Mouse (Mus musculus) heart, adult 10 weeks (tissue): ENCODE results near the gene Tnfaip8l3. TPM values are rescaled to one million over a fixed set of nuclear protein-coding genes. Genes with fewer than 3 reads are reported as not detected.

Experiments
- polyA plus RNA-seq: library from polyadenylated mRNA; stranded (reverse); fragments of 350-450 nt; fragmentation: Illumina TruSeq; extraction: RNeasy Lipid Tissue Mini Kit (QIAGEN cat#74804); gene quantifications from one replicate; pipeline ENCODE4 v1.2.3, GENCODE M21; 2014; ENCODE audit warnings: low read depth, low replicate concordance

Gene Tnfaip8l3
- polyA plus RNA-seq, result 0.31 TPM

GRCm38 (mm10) chr9:54068032-54068649, at the start of gene Tnfaip8l3:
Gene Tnfaip8l3, minus strand, starts transcription at chr9:54068388.

GRCm38 (mm10) chr9:53975122-53975518, 93.1 kb downstream of the Tnfaip8l3 start, which contains the start of gene Elmod1:
Gene Elmod1, minus strand, starts transcription at chr9:53975301.

Other genes with a start within 250 kb of the Tnfaip8l3 start
- gene Sln, start 218.2 kb downstream of the Tnfaip8l3 start, polyA plus RNA-seq, result 237 TPM
- not detected for gene Elmod1, start 93.1 kb downstream of the Tnfaip8l3 start, polyA plus RNA-seq
- gene Cyp19a1, start 199.7 kb upstream of the Tnfaip8l3 start, polyA plus RNA-seq, result not detected
- not detected for gene Gldn, start 218.1 kb upstream of the Tnfaip8l3 start, polyA plus RNA-seq